Mouse (Mus musculus) heart, postnatal 10 days (tissue): ENCODE results near the gene Foxl2. TPM values are rescaled to one million over a fixed set of nuclear protein-coding genes. Genes with fewer than 3 reads are reported as not detected.

Source experiments
- DNase-seq, 2 experiments: peaks; one replicate each; pipeline ENCODE4 v3.0.0; 2021
- intact Hi-C: fragments of 180-260 bp; cut with DNase I; formaldehyde crosslinking; loops from one replicate; pipeline ENCODE4 v1.15.1; 2025
- total RNA-seq, 2 experiments: library from RNA; stranded (reverse); gene quantifications; 2 replicates each; pipeline ENCODE4 v1.2.3; 2021

Gene Foxl2
- not detected for total RNA-seq

DNA sequence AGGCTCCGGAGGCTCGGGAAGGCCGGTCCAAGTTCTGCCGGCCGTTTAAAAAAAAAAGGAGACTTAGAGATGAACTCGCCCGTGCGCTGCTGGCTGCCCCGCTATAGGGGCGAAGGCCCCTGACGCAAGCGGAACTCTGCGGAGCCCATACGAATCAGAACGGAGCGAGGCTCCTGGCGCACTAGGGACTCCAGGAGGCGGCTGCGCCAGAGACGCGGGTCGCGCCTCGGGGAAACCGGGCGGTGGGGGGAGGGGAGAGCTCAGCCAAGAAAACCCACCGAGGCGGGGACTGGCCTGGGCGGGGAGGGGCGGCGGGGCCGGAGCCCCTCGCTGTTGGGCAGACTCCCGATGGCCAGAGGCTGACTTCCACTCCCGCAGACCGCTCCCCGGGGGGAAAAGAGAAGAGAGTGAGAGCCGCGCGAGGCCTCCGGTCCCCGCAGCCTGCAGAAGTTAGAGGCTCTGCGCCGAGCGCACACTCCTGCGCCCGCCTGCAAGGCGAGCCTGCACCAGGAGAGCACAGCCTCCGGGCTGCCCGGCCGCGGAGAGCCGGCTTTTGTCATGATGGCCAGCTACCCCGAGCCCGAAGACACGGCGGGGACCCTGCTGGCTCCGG is at the start of gene Foxl2:
Gene Foxl2 (plus strand): TSS at position 186 of the 613 bp plus-strand sequence.
- peak; percentile 33 to 35 for DNase-seq
- intact Hi-C loops, result no loop called here

DNA sequence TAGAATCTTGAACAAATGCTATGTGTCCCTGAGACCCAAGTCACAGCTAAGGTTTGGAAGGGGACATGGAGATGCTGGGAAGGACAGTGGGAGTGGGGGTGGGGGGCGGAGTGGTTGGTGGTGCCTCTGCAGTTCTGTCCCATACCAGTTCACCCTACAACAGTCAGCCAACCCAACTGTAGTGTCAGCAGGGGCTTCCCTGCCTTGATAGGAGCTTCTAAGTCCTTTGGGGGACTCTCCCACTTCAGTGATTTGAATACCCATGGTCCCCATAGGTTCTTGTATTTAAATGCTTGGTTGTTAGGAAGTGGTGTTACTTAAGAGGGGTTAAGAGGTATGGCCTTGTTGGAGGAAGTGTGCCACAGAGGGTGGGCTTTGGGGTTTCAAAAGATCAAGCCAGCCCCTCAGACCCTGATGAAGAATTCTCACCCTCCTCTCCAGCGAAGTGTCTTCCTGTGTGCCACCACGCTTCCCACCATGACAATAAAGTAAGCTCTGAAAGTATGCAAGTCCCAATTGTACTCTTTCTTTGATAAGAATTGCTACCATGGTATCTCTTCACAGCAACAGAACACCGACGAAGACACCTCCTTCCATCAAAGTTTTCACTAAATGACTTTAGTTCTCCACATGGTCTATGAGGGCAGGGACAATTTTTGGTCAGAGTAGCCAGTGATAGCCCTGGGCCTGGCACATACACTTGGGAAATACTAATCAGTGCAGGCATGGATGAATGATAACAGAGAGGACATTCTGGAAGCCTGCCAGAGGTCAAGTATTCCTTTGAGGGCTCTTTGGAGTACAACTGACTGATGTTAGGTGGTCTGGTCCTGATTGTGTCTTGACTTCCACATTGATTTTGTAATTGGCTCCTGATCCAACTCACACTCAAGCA is 34.2 kb upstream of the Foxl2 start:
- no peak for DNase-seq
- intact Hi-C loops, result no loop called here

DNA sequence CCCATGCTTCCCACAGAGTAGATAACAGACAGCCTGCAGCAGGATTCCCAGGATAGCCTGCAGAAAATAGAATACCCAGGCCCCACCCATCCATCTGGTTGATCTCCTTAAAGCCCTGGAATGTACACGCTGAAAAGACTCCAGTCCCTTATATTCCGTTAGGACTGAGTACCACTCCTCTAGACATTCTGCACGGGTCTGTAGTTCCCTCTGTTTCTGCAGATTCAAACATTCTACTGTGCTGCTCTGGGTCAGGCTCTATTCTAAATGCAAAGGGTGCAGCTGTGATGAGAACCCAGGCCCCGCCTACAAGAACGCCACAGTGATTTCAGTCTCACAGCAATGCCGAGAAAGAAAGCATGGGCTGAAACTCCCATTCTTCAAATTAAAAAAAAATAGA is 32.0 kb upstream of the Foxl2 start:
- no peak for DNase-seq
- intact Hi-C loops, result no loop called here

DNA sequence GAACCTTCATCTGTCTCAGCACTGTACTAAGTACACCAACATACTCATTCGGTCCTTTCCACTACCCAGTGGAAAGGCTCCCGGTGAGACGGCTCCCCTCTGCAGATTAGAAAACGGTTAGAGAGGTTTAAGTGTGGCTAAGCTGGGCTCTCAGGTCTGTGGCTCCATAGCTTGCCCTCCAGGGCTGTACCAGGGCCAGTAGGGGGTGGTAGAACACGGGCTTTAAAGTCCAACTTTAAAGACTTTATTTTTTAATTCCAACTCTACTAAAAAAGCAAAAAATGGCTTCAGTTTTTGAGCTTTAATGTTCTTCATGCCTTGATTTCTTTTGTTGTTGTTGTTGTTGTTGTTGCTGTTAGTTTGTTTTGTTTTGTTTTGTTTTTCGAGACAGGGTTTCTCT is 30.9 kb upstream of the Foxl2 start:
- intact Hi-C loops, result no loop called here
- no peak for DNase-seq

DNA sequence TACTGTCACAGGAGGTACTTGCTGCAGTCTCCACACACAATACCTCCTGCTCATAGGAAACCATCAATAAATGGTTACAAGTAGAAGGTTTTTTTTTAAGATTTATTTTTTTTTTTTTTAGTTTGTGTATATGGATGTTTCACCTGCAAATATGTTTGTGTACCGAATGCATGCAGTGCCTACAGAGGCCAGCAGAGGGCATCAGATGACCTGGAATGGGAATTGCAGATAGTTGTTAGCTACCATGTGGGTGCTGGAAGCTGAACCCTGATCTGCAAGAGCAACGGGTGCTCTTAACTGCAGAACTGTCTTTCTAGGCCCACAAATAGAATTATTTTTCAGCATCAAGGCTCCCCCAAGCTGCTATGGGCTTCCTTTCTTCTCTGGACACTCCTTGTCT is 25.6 kb upstream of the Foxl2 start:
- no peak for DNase-seq
- intact Hi-C loops, result no loop called here

DNA sequence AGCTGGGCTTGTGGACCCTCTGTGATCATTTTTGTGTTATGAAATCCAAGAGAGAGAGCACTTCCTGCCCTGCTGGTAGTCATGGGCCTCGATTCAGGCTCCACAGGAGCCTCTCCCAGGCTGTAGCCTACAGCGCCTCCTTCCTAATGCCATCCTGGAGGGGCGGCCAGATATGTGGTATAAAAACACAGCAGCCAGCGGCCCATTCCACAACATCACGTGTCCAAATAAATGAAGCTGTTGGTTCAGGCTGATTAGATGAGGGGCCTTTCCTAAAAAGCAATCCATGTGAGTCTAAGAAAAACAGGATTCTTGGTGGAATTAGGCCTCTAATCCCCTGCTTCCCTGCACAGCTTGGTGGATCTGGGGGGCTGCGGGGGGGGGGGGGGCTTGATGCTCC is 22.2 kb upstream of the Foxl2 start:
- no peak for DNase-seq
- intact Hi-C loops, result no loop called here

DNA sequence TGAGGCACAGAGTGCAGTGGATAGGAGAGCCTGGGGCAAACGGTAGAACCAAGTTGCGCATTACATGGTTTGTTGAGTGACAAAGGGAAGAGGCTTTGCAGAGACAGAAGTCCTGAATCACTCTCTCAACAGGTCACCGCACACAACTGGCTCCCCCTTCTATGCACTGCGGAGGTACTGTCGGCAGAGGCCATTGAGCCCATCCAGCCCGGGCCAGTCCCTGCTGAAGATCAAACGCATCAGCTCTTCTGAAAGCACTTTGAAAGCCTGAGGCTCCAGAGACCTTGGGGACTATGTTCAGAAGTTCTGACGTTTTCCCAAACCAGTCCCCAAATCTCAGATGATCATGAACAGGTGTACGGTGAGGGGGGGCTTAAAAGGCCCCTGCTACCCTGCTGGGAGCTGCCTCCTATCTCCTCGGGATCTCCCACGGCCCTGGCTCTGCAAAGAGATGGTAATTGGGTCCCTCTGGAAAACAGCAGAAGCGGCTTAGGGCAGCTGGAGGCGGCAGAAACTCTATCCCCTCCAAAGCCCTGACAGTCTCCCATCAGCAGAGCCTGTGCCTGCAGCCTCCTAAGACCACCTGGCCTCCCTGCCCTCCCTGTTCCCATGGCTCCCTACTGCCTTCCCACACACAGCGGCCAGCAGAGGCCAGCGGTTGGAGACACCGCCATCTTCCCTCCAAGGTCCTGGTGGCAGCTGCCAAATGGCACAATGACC is 19.7 kb upstream of the Foxl2 start:
- DNase-seq, result no peak
- intact Hi-C loops, result no loop called here

DNA sequence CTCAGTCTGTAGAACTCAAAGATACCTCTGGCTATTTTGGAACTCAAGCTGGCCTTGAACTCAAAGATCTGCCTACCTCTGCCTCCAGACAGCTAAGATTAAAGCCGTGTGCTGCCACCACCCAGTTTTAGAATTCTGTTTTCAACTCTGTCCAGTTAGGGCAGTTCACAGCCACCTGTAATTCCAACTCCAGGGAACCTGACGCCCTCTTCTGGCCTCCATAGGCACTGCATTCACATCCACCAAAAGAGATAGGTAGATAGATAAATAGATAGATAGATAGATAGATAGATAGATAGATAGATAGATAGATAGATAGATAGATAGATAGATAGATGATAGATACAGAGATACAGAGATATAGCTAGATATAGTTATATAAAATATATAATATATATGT is 15.8 kb upstream of the Foxl2 start:
- intact Hi-C loops, result no loop called here
- DNase-seq, result no peak

DNA sequence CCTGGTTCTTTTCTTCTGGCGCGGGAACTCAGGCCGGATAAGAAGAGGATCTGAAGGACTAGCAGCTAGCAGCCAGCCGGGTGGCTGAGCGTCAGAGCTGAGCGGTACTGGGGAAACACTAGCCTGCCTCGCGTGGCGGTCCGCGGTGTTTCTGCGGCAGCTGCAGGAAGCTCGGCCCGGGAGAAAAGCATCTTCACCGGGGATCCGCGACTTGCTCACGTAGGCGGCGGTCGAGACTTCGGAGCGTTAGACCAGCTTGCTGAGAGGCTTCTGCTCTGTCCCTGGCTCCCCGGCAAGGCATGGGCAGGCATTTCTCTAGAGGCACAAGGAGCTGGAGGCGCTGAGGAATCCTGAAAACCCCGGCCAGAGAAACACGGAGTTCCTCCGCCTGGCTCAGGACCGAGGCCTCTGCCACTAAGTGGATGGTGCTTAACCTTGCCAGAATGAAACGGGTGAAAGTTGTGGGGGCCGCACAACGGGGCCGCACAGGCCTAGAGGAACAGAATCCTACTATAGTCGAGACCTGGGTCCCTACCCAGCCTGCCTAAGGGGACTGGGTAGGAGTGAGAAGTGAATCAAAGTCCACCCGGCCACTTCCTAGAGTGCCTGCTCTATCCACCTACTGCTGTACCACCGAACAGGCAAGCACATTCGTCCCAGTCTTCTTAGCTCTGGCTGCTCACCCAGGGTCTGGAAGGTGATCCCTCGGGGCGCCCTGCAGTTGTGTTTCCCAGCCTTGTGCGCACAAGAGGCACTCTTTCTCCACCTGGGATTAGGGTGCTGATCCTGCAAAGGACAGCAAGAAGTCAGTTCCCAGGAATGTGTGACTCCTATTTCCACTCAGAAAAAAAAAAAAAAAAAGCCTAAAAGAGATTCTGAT is 2.7 kb upstream of the Foxl2 start:
- peak in 1 of 2 experiments; percentile 24 for DNase-seq
- intact Hi-C loops, result no loop called here

DNA sequence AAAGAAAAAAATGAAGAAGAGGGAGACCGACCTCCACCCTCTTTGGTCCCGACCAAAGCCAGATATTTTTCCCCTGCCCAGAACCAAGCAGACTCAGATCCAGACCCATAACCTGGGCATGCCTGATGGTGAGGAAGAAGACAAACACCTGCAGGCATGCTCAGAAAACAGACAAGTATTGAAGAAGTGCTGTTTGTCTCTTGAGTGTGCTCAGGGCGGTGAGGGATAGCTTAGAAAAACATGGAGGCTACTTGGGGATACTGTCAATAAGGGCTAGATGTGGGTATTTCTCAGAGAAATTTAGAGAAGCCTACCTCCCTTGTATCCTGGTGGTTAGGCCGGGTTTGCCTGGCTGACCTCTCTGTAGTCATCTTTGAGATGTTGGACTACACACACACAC is 1.8 kb upstream of the Foxl2 start:
- DNase-seq, result no peak
- intact Hi-C loops, result no loop called here

DNA sequence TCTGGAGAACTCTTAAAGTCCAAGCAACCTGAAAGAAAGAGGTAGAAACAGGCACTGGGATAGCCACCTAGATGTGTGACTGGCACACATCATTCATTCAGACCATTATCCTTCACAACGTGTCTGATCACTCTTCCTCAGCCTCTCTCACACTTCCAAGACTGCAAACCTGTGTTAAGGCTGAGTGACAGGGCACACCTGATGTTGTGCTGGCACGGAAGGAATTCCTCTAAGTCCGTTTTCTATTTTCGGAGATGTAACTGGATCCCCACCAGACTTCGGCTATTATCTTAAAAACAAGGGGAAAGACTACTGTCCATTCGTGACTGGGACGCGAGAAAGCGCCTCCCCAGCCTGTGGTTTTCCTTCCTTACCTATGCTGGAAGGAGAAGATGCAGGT is 1.3 kb upstream of the Foxl2 start:
- DNase-seq, result no peak
- intact Hi-C loops, result no loop called here

DNA sequence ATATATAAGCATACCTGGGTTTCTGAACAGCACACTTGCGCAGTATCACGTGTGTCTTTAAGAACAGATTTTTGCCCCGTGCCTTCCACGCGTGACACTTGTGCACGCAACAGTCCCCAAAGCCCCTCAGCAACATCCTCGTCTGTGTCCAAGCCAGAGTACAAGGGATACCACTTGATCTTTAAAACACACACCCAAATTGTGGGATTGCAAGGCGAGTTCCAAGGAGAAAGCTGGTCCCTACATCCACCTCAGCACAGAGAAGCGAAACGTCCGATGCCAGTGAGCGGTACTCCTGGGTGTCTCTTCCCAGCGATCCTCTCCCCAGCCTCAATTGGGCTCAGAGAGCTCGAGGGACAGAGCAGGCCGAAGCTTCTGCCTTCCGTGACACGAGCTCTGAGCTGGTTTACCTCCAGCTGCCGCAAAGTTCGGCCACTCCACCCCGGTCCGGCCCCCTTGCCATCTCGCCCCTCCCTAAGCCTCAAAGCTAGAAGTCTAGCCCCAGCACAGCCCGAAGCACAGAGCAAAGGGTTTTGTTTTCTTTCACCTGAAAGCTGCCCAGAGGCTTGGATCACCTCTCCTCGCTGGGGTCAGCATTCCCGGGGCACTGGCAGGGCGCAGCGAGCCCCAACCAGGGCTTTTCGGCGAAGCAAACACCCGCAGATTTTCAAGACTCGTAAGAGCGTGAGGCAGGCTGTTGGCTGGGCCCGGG is 541 bp upstream of the Foxl2 start:
- peak in 1 of 2 experiments; percentile 25 for DNase-seq
- intact Hi-C loops, result no loop called here

DNA sequence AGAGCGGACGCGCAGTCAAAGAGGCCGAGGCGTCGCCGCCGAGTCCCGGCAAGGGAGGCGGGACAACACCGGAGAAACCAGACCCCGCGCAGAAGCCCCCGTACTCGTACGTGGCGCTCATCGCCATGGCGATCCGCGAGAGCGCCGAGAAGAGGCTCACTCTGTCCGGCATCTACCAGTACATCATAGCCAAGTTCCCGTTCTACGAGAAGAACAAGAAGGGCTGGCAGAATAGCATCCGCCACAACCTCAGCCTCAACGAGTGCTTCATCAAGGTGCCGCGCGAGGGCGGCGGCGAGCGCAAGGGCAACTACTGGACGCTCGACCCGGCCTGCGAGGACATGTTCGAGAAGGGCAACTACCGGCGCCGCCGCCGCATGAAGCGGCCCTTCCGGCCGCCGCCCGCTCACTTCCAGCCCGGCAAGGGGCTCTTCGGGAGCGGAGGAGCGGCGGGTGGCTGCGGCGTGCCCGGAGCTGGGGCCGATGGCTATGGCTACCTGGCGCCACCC is 682 bp downstream of the Foxl2 start:
- intact Hi-C loops, result no loop called here
- DNase-seq, result peak in 1 of 2 experiments; percentile 28

DNA sequence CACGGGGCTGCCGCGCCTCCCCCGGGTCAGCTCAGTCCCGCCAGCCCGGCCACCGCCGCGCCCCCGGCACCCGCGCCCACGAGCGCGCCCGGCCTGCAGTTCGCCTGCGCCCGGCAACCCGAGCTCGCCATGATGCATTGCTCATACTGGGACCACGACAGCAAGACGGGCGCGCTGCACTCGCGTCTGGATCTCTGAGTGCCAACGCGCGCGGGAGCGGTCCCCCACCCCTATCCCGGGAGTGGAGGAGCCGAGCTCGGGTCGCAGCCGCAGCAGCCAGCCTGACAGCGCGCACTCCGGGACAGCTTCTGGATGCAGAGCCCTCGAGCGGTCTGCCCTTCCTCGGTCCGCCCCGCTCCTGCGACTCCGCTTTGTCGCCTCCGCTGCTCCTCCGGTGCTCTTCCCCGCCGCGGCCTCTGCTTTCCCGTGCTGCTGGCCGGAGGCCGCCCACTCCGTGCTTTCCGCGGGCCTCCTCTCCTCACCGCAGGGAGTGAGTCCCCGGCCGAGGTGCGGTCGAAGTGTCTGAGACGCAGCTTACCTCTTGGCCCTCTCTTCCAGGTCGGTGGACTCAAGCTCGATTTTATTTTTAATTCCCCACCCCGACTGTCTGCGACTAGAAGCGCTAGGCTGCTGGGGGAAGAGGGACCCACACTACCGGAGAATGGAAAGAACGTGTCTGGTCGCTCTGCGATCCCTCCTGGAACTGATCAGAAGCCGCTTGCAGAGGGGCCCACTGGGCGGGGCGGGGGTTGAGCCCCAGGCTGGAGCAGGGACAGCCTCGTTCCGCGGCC is 1.7 kb downstream of the Foxl2 start:
- intact Hi-C loops, result no loop called here
- peak; percentile 43 to 44 for DNase-seq

DNA sequence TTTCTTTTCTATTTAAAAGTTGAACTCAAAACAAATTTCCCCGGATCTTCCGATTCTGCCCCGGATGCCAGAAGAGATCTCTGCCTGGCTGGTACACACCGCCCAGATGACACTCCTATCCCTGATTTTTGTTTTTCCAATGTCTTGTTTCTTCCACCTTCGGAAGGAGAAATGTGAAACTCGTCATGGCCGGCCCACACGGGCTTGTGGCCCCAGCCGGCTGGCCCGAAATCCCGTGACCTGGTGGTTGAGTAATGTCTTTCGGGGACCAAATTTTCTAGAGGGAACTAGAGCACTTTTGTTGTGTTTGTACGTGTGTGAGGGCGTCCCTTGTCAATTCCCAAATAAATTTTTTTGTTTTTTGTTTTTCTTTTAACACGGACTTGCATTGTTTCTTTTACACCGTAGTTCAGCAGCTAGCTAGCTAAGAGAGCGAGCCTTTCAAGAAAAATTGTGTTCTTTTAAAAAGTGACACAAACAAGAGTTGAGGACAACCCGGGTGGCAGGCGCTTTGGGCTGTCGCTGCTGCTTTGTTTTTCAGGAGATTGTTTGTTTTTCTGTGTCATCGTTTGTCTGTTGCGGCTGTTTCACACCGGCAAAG is 2.8 kb downstream of the Foxl2 start:
- intact Hi-C loops, result no loop called here
- peak; percentile 41 to 49 for DNase-seq

DNA sequence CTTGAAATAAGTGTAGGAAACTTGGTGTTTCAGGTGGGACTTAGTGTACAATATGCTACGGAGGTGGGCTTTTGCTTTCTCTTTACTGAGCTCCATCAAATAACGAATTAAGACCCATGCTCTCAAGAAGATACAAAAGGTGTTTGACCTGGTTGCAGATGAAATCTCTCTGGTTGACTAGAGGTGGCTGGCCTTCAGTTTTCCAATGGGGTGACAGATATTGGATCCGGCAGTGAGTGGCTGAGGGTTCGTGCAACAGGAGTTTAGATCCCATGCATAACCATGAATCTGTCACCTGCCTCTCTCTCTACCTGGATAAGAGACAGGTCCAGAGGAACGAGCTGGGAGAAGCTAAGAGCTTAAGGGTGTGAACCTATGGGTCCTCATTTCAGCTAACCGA is 3.5 kb downstream of the Foxl2 start:
- DNase-seq, result no peak
- intact Hi-C loops, result no loop called here

DNA sequence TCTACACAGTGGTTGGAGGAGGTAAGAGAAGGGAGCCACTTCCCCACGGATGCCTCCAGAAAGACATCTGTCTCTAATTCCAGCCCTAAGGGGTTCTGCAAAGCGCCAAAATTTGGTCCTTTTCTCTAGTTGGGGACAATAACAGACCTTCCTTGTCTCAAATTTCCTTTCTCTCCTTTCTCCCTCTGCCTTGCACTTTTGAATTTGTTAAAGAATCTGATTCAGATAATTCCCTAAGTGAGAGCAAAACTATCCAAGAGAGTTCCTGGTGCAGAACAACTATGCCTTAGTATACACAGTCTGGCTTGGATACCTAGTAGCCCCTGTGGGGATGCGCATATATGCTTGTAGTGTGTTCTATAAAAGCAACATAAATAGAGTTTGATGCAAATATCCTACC is 4.8 kb downstream of the Foxl2 start:
- no peak for DNase-seq
- intact Hi-C loops, result loop anchor here (5.0 kb wide), 2 partner anchors 313 to 348 kb away; no protein-coding TSS in a partner anchor

DNA sequence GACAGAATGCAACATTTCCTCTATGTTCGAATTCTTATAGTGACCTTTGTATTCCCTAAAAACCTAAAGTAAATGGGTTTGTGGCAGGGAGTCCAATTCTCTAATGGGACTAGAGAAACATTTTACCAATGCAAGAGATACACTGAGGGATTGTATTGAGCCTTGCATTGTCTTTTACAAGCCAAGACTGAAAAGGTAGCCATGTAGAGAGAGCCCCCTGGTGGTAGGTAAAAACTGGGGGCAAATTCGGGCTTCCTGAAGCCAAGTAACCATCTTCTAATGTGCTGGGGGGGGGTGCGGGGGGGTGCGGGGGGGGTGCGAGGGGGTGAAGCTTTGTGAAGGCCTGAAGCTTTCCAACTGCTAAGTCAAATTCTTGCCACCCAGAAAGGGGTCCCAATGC is 5.3 kb downstream of the Foxl2 start:
- no peak for DNase-seq
- intact Hi-C loops, result loop anchor here (5.0 kb wide), 2 partner anchors 313 to 348 kb away; no protein-coding TSS in a partner anchor
